Mouse (Mus musculus): Measurements from ENCODE around the gene Paqr7. TPM values are rescaled to one million over a fixed set of nuclear protein-coding genes. Genes with fewer than 3 reads are reported as not detected.
"Not testable (repeated sequence)": the region's sequence is repeated elsewhere in the genome, so short reads cannot be mapped to it uniquely, and the experiment has no call there.

Paqr7 gene
- total and polyA plus RNA-seq, 3 experiments, result 0.43 to 2.7 (median 0.89) TPM

DNA sequence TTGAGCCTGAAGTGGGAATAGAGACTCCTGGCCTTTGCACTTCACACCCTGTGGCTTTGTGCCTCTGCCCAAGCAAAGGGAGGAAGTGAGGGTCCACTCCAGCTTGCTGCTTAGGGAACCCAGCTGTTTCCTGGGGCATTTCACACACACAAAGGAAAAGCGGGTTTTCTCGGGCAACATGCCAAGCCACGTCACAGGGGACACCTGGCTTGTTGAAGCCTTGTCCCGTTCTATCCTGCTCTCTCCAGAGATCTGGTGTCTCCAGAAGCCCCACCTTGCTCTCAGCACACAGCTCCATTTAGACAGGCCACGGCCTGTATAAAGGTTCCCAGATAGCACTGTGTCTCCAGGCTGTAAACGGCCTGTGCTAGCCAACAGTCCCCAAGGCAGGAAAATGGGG is 4.8 kb upstream of the Paqr7 start:
- H3K27ac ChIP-seq (ENCODE audit: insufficient read depth, low read depth), result no peak overlapping the region
- no peaks in the 10 kb centered on the region for H3K36me3 ChIP-seq (replicated peaks in 1 of 2; ENCODE audit: control insufficient read depth in 1 of 2, insufficient read depth in 1 of 2, low read length in 1 of 2)
- peaks cover 6% of the 10 kb centered on the region for H3K9me3 ChIP-seq (replicated peaks; ENCODE audit: low read length)
- no peaks in the 10 kb centered on the region for H3K79me2 ChIP-seq (replicated peaks; ENCODE audit: control insufficient read depth, extremely low read depth, insufficient read depth, poor library complexity, severe bottlenecking)
- peaks cover 38% of the 10 kb centered on the region for H3K27me3 ChIP-seq (replicated peaks)
- H3K9ac ChIP-seq (ENCODE audit: insufficient read depth, low read depth), result no peak overlapping the region
- dilution Hi-C loops (cut with MboI; ENCODE audit: extremely low pct_ligation_motif_present, extremely low pct_unique_long_range_greater_than_20kb, low sequenced_read_pairs) (no loop called here), in situ Hi-C loops (cut with MboI; ENCODE audit: low pct_ligation_motif_present, low pct_unique_long_range_greater_than_20kb, low sequenced_read_pairs) (loop anchor here (25.0 kb wide), 1 partner anchor 229 kb away; the partner anchor contains the start of gene Grrp1)
- H3K4me1 ChIP-seq (ENCODE audit: control insufficient read depth in 1 of 2, insufficient read depth in 2 of 2), result peaks cover 0 to 8% of the 10 kb centered on the region in 2 experiments; a peak in 2 of 4 replicates
- no peak overlapping the region for H3K4me2 ChIP-seq (ENCODE audit: insufficient read depth, low read depth, poor library complexity, severe bottlenecking)
- TF ChIP-seq MAZ (IDR thresholded peaks at IDR 0.05; ENCODE audit: low read depth, low read length), result no peak
- TF ChIP-seq MAFK (IDR thresholded peaks at IDR 0.05; ENCODE audit: insufficient replicate concordance, low read length), result no peak
- no peak for TF ChIP-seq GABPA (IDR thresholded peaks at IDR 0.05; ENCODE audit: insufficient replicate concordance, low read depth, low read length)
- TF ChIP-seq NRF1 (IDR thresholded peaks at IDR 0.05; ENCODE audit: low read depth, low read length), result no peak
- TF ChIP-seq MYC (IDR thresholded peaks at IDR 0.05; ENCODE audit: low read depth, low read length), result no peak
- no peak for TF ChIP-seq JUN (IDR thresholded peaks at IDR 0.05; ENCODE audit: insufficient read depth, low read depth, low read length)
- no peak overlapping the region for H3K4me3 ChIP-seq (replicated peaks in 1 of 3; ENCODE audit: low read depth in 2 of 3, low read length in 2 of 3, poor library complexity in 1 of 3)
- DNase-seq (ENCODE audit: extremely low read depth), result no peak

DNA sequence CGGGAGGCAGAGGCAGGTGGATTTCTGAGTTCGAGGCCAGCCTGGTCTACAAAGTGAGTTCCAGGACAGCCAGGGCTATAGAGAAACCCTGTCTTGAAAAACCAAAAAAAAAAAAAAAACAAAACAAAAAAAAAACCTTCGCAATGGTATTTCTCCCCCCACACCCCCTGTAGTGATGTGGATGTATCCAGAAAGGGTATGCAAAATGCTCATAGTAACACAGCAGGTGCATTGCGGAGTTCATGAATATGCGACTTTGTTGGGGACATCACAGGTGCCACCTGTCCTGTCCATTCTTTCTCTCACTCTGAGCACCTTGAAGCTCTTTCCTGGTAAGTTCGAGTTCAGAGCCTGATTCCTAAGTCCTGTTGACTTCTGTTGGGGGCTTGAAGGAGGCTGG is 2.3 kb upstream of the Paqr7 start:
- H3K27me3 ChIP-seq (replicated peaks), result peaks cover 52% of the 10 kb centered on the region
- H3K36me3 ChIP-seq (replicated peaks in 1 of 2; ENCODE audit: control insufficient read depth in 1 of 2, insufficient read depth in 1 of 2, low read length in 1 of 2); H3K9me3 ChIP-seq (replicated peaks; ENCODE audit: low read length); dilution Hi-C loops (cut with MboI; ENCODE audit: extremely low pct_ligation_motif_present, extremely low pct_unique_long_range_greater_than_20kb, low sequenced_read_pairs); H3K27ac ChIP-seq (ENCODE audit: insufficient read depth, low read depth); H3K79me2 ChIP-seq (replicated peaks; ENCODE audit: control insufficient read depth, extremely low read depth, insufficient read depth, poor library complexity, severe bottlenecking); H3K4me1 ChIP-seq (ENCODE audit: control insufficient read depth in 1 of 2, insufficient read depth in 2 of 2); H3K4me3 ChIP-seq (replicated peaks in 1 of 3; ENCODE audit: low read depth in 2 of 3, low read length in 2 of 3, poor library complexity in 1 of 3); H3K9ac ChIP-seq (ENCODE audit: insufficient read depth, low read depth); DNase-seq (ENCODE audit: extremely low read depth); H3K4me2 ChIP-seq (ENCODE audit: insufficient read depth, low read depth, poor library complexity, severe bottlenecking): not testable (repeated sequence)
- in situ Hi-C loops (cut with MboI; ENCODE audit: low pct_ligation_motif_present, low pct_unique_long_range_greater_than_20kb, low sequenced_read_pairs), result loop anchor here (25.0 kb wide), 1 partner anchor 232 kb away; the partner anchor contains the start of gene Grrp1

DNA sequence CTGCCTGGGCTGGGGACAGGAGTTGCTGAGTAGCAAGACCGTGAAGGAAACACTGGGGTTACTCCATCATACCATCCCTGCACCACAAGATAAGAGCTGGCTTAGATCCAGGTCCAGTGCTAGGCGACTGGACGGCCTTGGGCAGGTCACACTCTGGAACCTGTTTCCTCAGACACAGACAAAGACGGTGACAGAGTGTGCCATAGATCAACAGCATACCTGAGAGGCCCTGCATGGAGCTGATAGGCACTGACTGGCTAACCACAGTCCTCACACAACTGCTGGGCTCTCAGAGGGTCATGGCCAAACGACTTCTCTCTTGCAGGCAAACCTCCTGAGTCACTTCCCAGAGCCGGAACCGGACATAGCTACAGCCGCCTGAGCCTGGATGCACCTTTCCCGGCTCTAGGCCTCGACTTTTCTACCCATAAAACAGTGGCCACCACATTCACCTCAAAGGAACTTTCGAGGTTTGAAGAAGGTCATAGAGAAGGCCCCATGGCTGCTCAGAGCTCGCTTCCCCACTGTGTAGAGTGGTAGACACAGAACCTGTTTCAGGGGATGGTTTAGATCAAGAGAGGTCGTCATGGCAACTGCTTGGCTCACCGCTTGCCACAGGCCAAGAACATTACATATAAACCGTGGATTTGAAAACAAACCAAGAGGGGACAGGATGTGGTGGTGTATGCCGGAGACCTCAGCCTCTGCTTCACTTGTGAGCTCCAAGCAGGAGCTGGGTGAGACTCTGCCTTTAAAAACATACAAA is 1.5 kb upstream of the Paqr7 start:
- in situ Hi-C loops (cut with MboI; ENCODE audit: low pct_ligation_motif_present, low pct_unique_long_range_greater_than_20kb, low sequenced_read_pairs) (loop anchor here (25.0 kb wide), 1 partner anchor 233 kb away; the partner anchor contains the start of gene Grrp1), dilution Hi-C loops (cut with MboI; ENCODE audit: extremely low pct_ligation_motif_present, extremely low pct_unique_long_range_greater_than_20kb, low sequenced_read_pairs) (no loop called here)
- no peak for DNase-seq (ENCODE audit: extremely low read depth)
- no peaks in the 10 kb centered on the region for H3K79me2 ChIP-seq (replicated peaks; ENCODE audit: control insufficient read depth, extremely low read depth, insufficient read depth, poor library complexity, severe bottlenecking)
- TF ChIP-seq MXI1 (IDR thresholded peaks at IDR 0.05; ENCODE audit: low read depth, low read length) (no peak), UBTF (IDR thresholded peaks at IDR 0.05; ENCODE audit: low read depth, low read length) (no peak), MAZ (IDR thresholded peaks at IDR 0.05; ENCODE audit: low read depth, low read length) (no peak), IRF4 (IDR thresholded peaks at IDR 0.05; ENCODE audit: low read depth, low read length) (no peak), GABPA (IDR thresholded peaks at IDR 0.05; ENCODE audit: insufficient replicate concordance, low read depth, low read length) (no peak), ZMIZ1 (IDR thresholded peaks at IDR 0.05; ENCODE audit: low read depth, low read length) (no peak), TBP (conservative IDR thresholded peaks at IDR 0.05; ENCODE audit: low read depth, low read length) (no peak)
- H3K27me3 ChIP-seq (replicated peaks), result peaks cover 52% of the 10 kb centered on the region
- H3K4me3 ChIP-seq (replicated peaks in 1 of 3; ENCODE audit: low read depth in 2 of 3, low read length in 2 of 3, poor library complexity in 1 of 3), result no peak overlapping the region
- H3K4me2 ChIP-seq (ENCODE audit: insufficient read depth, low read depth, poor library complexity, severe bottlenecking), result no peak overlapping the region
- no peak overlapping the region for H3K9ac ChIP-seq (ENCODE audit: insufficient read depth, low read depth)
- no peaks in the 10 kb centered on the region for H3K36me3 ChIP-seq (replicated peaks in 1 of 2; ENCODE audit: control insufficient read depth in 1 of 2, insufficient read depth in 1 of 2, low read length in 1 of 2)
- no peak overlapping the region for H3K27ac ChIP-seq (ENCODE audit: insufficient read depth, low read depth)
- peaks cover 6% of the 10 kb centered on the region for H3K9me3 ChIP-seq (replicated peaks; ENCODE audit: low read length)
- peaks cover 4 to 7% of the 10 kb centered on the region in 2 experiments for H3K4me1 ChIP-seq (ENCODE audit: control insufficient read depth in 1 of 2, insufficient read depth in 2 of 2)
